Mouse (Mus musculus) embryonic stem cell, embryonic (primary cell): ENCODE results near the gene C8g.

Source experiments
- CTCF ChIA-PET, 4 experiments: fragments of 300-600 bp in 2 of 4; fragments of 350-600 bp in 2 of 4; sonication (Branson Sonifier 250); formaldehyde crosslinking; loops; one replicate each; lab custom pipeline; 2022; ENCODE audit warnings: inconsistent platforms in 2 of 4; lab: Charles Lee
- POLR2A ChIA-PET, 4 experiments: fragments of 300-600 bp in 2 of 4; fragments of 350-600 bp in 2 of 4; sonication (Branson Sonifier 250); formaldehyde crosslinking; loops; one replicate each; lab custom pipeline; 2022; ENCODE audit warnings: antibody characterized with exemption in 4 of 4, inconsistent platforms in 1 of 4; lab: Charles Lee

Gene C8g

DNA sequence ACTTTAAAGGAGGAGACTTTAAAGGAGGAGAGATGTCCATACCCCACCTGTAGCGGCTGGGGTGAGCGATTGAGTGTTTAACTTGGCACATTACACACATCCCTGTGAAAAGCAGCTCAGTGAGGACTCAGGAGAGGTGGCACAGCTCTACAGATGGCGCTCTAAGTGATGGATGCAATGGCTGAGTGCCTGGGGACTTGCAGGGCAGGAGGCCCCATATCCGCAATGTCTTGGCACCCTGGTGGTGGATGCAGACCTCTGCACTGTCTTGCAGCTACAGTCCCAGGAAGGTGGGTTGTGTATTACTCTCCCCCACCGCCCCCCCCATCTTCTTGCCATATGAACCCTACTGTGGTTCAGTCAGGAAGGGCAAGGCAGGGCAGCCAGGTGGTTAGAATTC is 5.4 kb upstream of the C8g start:
- POLR2A ChIA-PET = interaction anchor here in 2 of 4 experiments (0.6 to 1.5 kb wide), 5 partner anchors 9 to 51 kb away, joined by 3 to 8 read pairs (median 3); partner anchors contain the start of gene Edf1 (in 1 of the 2)

DNA sequence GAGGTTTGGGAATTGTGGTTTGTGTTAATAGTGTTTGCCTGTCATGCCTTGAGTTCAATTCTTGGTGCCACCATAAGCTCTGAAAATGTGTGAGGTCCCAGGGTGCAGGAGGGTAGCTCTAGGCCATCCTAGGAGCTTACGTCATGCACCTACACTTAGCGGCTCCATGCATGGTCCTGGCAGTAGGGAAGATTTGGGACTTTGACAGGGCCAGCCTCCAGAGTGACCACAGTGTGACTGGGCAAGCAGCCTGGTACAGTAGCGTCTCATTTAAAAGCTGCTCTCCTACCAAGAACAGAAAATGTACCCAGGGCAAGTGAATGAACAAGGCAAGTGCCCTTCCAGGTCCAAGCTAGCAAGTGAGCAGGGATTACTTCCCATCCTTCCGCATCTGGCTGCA is 4.3 kb upstream of the C8g start:
- CTCF ChIA-PET = interaction anchor here in 1 of 4 experiments (1.3 kb wide), 1 partner anchor 51 kb away, joined by 3 read pairs; no protein-coding TSS in a partner anchor
- POLR2A ChIA-PET = interaction anchor here in 2 of 4 experiments (0.5 to 1.4 kb wide), 2 partner anchors 41 to 362 kb away, joined by 3 read pairs; partner anchors contain the start of gene Traf2 (in 1 of the 2)

More for the DNA sequence above, 5.4 kb upstream of the C8g start:
- CTCF ChIA-PET = interaction anchor here (0.6 to 1.3 kb wide), 12 partner anchors 9 to 212 kb away, joined by 3 to 8 read pairs (median 4); partner anchors contain the start of genes Ajm1 (in 1 of the 4) and Traf2 (in 1 of the 4)

DNA sequence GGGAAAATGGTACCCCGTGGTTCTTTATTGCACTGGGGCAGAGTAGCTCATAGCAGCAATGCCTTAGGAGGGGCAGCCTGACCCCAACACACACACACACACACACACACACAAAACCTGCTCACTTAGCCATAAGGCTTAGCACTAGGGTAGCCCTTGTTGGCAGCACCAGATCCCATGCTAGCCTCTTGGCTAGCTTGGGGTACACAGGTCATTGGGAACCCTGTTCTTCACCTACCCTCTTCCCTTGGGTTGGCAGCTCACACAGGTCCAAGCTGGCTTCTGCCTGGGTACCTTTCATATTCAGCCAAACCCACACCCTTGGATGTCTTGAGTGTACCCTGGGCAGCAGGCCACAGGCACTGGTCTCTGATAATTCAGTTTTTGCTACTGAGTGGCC is 3.5 kb upstream of the C8g start:
- POLR2A ChIA-PET = interaction anchor here in 1 of 4 experiments (1.4 kb wide), 1 partner anchor 42 kb away, joined by 3 read pairs; the partner anchor contains the start of gene Traf2

DNA sequence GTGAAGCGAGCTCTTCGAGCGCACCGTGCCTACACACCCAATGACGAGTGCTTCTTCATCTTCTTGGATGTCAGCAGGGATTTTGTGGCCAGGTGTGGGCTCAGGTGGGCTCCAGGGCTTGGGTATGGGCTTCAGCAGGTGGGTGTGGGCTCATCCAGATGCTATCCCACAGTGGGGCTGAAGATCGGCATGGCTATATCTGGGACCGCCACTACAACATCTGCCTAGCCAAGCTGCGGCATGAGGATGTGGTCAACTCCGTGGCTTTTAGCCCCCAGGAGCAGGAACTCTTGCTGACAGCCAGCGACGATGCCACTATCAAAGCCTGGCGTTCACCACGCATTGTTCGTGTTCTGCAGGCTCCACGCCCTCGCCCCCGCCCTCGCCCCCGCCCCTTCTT is 3.0 kb upstream of the C8g start:
- POLR2A ChIA-PET = interaction anchor here in 2 of 4 experiments (1.0 to 1.4 kb wide), 2 partner anchors 42 to 78 kb away, joined by 3 to 5 read pairs; partner anchors contain the start of gene Traf2 (in 1 of the 2)
- CTCF ChIA-PET = interaction anchor here in 2 of 4 experiments (0.6 kb wide), 2 partner anchors 28 to 276 kb away, joined by 3 to 4 read pairs; no protein-coding TSS in a partner anchor

More for the DNA sequence above, 3.5 kb upstream of the C8g start:
- CTCF ChIA-PET = interaction anchor here in 3 of 4 experiments (0.6 kb wide), 3 partner anchors 28 to 276 kb away, joined by 3 to 4 read pairs (median 3); no protein-coding TSS in a partner anchor

DNA sequence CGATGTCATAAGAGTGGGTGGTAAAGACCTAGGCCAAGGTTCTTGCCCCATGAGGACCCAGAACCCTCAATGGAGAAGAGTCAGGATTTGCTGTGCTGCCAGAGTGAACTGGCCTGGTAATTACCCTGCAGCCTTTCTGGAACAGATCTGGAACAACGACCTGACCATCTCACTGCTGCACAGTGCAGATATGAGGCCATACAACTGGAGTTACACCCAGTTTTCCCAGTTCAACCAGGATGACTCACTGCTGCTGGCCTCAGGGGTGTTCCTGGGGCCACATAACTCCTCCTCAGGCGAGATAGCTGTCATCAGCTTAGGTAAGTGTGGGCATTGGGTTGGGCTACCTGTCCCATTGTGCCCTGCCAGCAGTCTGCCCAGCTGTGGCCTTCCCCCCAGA is 1.2 kb upstream of the C8g start:
- CTCF ChIA-PET = interaction anchor here in 1 of 4 experiments (0.5 kb wide), 1 partner anchor 35 kb away, joined by 3 read pairs; no protein-coding TSS in a partner anchor
- POLR2A ChIA-PET = interaction anchor here in 2 of 4 experiments (0.5 to 2.0 kb wide), 2 partner anchors 35 to 44 kb away, joined by 3 to 7 read pairs; partner anchors contain the start of gene Traf2 (in 1 of the 2)

DNA sequence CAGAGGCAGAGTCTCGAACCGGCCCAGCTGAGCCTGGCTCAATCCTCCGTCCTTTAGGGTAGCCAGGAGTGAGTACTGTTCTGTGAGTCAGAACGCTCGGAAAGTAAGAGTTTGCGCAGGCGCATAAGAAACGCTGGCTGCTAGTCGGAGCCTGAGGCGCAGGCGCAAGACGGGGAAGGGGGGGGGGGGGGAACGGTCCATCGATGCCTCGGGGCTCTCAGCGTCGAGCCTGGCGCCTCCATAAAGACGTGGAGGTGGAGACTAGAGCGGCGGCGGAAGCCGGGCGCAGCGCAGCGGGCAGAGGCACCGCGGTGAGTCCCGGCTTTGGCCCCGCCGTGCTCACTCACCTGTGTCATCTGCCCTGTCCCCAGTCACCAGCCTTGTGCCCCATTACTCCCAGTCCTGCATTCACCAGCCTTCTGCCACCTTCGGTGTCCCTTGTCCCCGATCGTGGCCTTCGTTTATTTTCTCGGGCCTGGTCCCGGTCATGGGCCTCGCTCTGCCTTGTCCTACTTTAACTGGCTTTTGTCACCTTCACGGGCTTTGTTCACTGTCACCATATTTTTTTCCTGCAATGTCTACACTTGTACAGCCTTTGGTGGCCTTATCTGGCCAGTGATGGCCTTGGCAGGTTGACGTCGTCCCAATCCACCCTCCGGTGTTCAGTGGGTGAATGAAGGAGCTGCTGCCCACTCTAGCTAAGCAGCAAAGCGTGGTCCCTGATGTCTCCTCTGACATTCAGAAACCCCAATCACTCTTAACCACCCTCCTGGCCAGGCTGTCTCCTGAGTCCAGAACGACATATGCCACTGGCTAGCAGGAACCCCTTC is 728 bp downstream of the C8g start, which contains the start of gene Fbxw5:
Gene Fbxw5, plus strand, starts transcription at position 175 of the 830 bp plus-strand sequence.
- CTCF ChIA-PET = interaction anchor here in 1 of 4 experiments (0.6 kb wide), 1 partner anchor 16 kb away, joined by 7 read pairs; no protein-coding TSS in a partner anchor
- POLR2A ChIA-PET = interaction anchor here in 3 of 4 experiments (0.6 to 2.0 kb wide), 7 partner anchors 33 to 434 kb away, joined by 3 to 7 read pairs (median 3); partner anchors contain the start of genes Traf2 (in 1 of the 3) and Tubb4b (in 1 of the 3)

DNA sequence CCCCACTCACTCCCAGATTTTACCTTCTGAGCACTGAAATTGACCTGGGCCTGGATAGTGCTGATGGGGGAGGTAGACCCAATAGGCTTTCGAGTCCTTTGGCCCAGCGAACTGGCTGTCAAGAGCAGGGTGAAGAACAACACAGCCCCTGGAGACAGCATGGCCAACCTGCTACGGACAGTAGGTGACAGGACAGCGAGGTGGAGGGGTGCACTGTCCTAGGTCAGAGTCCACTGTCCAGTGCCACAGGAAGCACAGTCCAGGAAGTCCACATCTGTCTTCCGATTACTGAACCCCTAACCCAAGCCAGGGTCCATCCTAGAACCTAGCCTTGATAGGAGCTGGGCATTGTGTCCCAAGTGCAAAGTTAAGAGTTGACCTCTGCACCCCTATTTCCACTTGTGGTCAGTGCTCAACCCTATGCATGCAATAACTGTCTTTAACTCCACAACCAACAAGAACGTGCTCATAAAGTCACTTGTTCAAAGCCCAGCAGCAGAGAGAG is 1.4 kb downstream of the C8g start:
- ChIA-PET POLR2A (interaction anchor here in 3 of 4 experiments (0.6 to 1.3 kb wide), 5 partner anchors 54 to 434 kb away, joined by 3 to 8 read pairs (median 3); partner anchors contain the start of gene Edf1 (in 1 of the 3)), CTCF (interaction anchor here in 2 of 4 experiments (0.6 to 1.4 kb wide), 4 partner anchors 16 to 322 kb away, joined by 3 to 7 read pairs (median 4); partner anchors contain the start of gene Abca2 (in 1 of the 2))

DNA sequence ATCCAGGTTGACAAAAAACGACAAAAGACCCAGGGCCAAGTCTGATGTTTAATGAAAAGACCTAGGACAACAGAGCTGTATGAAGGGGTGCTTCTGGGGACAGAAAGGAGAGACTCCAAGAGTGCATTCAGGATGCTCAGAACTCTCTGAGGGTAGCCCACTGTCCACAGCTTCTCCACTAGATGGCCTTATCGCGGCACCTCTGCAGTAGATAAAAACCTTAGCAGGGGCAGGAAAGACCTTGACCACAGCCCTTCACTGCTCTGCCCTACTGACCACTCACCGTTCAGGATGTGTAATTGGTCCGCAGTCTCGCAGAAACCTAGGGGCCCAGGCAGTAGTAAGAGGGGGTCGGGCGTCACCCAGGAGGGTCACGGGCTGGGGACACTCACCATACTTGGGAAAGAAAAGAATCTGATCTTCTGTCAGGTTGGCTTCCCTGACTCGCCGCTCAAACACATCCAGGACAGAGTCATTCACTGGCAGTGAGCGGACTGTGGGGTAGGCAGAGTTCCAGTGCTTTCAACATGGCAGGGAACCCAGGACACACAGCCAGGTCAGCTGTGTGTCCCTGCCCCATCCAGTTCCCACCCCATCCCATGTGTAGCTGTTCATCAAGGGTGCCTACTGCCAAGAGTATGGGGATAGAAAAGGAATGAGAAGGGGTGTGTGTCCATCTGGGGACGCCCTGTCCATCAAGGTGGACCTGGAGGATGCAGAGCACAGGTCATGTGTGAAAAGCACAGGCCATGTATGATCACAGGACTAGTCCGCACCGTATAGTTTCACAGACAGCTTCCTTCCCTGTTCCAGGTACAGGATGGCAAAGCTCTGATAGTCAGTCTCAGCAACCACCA is 2.7 kb downstream of the C8g start:
- ChIA-PET CTCF (interaction anchor here in 1 of 4 experiments (0.5 to 2.0 kb wide), 7 partner anchors 8 to 324 kb away, joined by 3 to 7 read pairs (median 4); partner anchors contain the start of gene Abca2), POLR2A (interaction anchor here in 3 of 4 experiments (0.9 to 1.9 kb wide), 4 partner anchors 14 to 59 kb away, joined by 3 to 4 read pairs (median 4); partner anchors contain the start of genes Edf1 (in 1 of the 3) and Traf2 (in 1 of the 3))

DNA sequence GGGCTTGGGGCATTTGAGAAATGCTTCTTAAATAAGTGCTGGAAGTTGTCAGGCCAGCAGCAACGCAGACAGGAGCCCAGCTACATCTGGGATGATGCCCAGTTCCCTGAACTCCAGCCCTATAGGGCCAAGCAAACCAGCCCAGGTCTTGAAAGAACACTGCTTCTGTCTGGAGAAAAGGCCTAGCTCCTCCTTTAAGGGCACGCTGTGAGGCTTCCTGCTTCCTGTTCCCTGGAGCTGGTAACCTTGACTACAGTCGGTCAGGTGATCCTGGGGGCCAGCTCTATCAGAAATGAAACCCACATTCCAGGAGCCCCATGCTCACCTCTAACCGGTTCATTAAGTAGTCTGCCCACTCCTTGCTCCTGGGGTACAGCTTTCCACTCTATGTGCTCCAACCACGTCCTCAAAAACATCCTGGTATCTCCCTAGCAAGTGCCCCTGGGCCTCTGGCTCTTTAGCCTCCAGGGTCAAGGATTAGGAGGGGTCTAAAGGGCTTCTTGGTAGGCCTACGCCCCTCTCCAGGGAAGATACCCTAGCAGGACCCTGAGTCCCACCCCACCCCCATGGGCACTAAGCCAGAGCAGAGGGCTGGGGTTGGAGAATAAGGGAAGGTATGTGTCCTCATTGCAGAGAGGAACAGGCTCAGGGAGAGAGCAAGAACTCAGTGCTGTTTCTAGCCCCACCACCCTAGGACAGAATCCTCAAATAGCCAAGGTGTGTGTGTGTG is 3.5 kb downstream of the C8g start:
- ChIA-PET POLR2A (interaction anchor here in 3 of 4 experiments (0.9 to 1.9 kb wide), 7 partner anchors 9 to 166 kb away, joined by 3 to 8 read pairs (median 3); partner anchors contain the start of genes Man1b1 (in 1 of the 3) and Traf2 (in 1 of the 3)), CTCF (interaction anchor here in 3 of 4 experiments (0.6 to 2.0 kb wide), 9 partner anchors 9 to 216 kb away, joined by 3 to 8 read pairs (median 4); partner anchors contain the start of genes Abca2 (in 2 of the 3), Mamdc4 (in 1 of the 3) and Phpt1 (in 1 of the 3))

DNA sequence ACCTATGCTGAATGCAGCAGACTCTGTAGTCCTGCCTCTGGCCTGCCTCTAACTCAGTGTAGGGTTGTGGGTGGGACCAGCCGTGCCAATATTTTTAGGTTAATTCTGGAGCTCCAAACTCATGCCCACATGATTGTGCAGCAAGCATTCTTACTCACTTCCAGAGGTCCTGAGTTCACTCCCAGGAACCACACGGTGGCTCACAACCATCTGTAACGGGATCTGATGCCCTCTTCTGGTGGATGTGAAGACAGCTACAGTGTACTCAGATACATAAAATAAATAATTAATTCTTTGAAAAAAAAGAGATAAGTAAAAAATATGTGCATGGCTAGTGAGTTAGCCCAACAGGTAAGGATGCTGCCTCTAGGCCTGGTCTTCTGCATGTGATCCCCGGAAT is 5.1 kb downstream of the C8g start:
- POLR2A ChIA-PET = interaction anchor here (0.7 to 1.5 kb wide), 8 partner anchors 61 to 959 kb away, joined by 3 to 7 read pairs (median 4); partner anchors contain the start of genes Edf1 (in 2 of the 4), Cysrt1 (in 1 of the 4), Mamdc4 (in 1 of the 4) and Phpt1 (in 1 of the 4)
- CTCF ChIA-PET = interaction anchor here (0.6 to 2.0 kb wide), 14 partner anchors 11 to 594 kb away, joined by 3 to 8 read pairs (median 4); partner anchors contain the start of genes Abca2 (in 2 of the 4), Fut7 (in 1 of the 4), Mamdc4 (in 1 of the 4) and Phpt1 (in 1 of the 4)

DNA sequence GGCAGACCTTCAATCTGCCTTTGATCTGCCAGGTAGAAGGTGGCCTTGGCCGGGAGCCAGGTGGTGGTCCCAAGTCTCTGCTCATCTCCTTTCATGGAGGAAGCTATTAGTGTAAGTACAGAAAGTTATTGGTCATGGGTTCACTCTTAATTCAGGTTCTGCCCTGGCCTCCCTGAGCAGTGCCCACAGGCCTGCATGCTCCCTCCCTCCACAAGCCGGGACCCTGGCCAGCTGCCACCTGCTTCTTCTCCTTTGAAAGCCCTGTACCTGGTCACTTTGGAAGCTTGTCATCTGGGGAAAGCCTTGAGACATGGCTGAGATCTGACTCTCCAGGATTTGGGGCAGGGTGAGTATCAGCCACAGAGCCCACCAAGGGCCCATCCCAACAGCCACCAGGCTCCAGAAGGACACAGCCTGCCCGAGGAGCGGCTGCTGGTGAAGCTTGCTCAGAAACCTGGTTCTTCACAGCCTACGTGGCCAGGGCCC is 8.0 kb downstream of the C8g start, which contains the start of gene Lcn12:
Gene Lcn12, minus strand, starts transcription at position 436 of the 486 bp plus-strand sequence.
- ChIA-PET CTCF (interaction anchor here in 1 of 4 experiments (0.6 kb wide), 1 partner anchor 99 kb away, joined by 3 read pairs; no protein-coding TSS in a partner anchor), POLR2A (no interaction called here)

DNA sequence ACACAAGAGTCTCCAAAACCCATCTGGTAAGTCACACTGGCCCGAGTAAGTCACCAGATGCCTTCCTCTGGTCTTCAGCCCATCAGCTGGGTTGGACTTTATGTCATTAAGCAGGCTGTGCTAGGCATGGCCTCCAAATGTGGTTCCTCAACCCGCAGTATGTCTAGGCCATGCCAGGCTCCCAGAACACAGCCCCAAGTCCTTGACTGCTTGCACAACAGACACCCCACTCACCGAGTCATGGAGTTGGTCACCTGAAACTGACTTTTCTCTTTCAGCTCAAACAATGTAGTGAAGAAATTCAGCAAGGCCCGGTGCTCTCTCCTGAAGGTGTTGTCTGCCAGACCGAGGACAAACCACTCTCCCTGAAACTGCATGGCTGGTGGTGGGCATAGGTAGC is 8.5 kb downstream of the C8g start:
- CTCF ChIA-PET = no interaction called here
- POLR2A ChIA-PET = no interaction called here

DNA sequence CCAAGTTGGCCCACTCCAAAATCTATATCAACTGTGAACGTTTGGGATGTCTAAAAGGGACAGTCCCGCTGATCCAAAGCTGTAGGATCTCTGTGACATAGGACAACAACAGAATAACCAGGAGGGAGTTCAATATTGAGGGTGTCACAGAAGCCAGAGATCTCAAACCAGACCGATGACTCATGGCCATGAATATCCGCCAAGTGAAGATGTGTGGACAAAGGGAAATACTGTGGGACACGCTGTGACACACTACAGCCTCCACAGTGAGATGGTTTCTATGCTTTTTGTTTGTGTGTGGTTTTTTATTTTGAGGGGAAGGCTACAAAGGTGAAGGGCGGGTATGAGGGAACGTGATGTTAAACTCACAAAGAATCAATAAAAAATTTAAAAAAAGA is 12.8 kb downstream of the C8g start:
- POLR2A ChIA-PET = interaction anchor here in 1 of 4 experiments (0.6 kb wide), 1 partner anchor 23 kb away, joined by 3 read pairs; no protein-coding TSS in a partner anchor
- CTCF ChIA-PET = interaction anchor here in 1 of 4 experiments (1.1 kb wide), 1 partner anchor 18 kb away, joined by 5 read pairs; no protein-coding TSS in a partner anchor

DNA sequence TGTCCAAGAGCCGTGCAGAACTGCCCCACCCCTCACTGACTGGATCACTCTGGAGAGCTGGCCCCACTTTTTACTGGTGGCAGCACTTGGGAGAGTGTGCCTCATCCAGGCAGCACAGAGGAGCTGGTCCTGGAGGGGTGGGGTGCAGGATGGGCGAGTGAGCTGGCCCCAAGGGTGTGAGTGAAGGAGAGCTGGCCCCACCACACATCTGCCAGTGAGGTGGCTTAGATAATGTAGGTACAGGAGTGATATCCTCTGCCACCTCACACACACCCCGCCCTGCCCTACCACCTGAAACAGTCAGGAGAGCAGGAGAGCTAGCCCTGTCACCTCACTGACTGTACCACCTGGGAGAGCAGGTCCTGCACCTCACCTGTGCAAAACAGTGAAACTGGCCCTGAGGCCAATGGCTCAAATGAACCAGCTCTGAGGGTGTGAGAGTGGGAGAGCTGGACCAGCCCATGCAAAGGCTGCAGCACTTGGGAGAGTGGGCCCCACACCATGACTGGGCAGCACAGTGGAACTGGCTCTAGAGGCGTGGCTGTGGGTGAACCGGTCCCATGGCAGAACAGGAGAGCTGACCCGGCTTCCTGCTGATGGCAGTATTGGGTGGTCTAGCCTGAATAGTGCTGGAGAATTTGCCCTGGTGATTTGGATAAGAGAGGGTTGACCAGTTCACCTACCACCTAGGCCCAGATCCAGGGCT is 13.4 kb downstream of the C8g start:
- ChIA-PET POLR2A (interaction anchor here in 1 of 4 experiments (0.6 kb wide), 1 partner anchor 22 kb away, joined by 3 read pairs; no protein-coding TSS in a partner anchor), CTCF (no interaction called here)
